Mouse (Mus musculus) embryo, embryonic 11 days (tissue): ENCODE measurements around the gene Hdgfl2.
A peak's percentile ranks its signal among the peaks of the same experiment; 100 is the strongest.

Source experiments
- DNase-seq: peaks from one replicate; pipeline ENCODE4 v3.0.0-alpha.2; 2015

The Hdgfl2 gene

DNA sequence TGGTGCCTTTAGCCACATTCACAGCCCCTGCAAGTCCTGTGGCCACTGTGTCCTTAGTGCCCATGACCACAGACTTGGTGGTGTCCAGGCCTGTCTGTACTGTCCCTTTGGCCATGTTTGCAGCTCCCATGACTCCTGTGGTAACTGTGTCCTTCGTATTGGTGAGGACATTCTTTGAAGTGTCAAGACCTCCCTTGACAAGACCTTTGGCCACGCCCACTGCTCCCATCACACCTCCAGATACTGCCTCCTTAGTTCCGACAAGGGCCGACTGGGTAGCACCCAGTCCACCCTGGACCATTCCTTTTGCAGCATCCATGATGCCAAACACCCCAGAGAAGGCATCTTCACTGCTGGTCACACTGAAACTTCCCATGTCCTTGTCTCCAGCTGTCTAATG, 27.5 kb downstream of the Hdgfl2 start:
- DNase-seq: no peak

DNA sequence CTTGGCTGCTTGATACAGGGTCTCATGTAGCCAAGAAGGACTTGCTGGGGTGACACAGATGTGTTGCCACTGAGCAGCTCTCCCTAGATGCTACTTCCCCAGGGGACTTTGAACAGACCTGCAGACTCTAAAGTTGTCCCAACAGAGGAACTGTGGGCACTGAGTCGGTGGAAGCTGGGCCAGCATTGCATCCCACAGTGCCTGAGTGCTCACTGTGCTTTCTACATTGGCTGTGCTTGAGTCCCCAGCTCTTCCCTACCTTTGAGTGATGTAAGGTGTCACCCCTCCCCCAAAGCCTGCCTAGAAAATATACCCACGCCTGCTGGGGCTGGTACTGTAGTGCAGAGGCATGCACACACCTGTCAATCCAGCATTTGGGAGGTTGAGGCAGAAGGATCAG, 28.3 kb downstream of the Hdgfl2 start:
- no peak for DNase-seq

DNA sequence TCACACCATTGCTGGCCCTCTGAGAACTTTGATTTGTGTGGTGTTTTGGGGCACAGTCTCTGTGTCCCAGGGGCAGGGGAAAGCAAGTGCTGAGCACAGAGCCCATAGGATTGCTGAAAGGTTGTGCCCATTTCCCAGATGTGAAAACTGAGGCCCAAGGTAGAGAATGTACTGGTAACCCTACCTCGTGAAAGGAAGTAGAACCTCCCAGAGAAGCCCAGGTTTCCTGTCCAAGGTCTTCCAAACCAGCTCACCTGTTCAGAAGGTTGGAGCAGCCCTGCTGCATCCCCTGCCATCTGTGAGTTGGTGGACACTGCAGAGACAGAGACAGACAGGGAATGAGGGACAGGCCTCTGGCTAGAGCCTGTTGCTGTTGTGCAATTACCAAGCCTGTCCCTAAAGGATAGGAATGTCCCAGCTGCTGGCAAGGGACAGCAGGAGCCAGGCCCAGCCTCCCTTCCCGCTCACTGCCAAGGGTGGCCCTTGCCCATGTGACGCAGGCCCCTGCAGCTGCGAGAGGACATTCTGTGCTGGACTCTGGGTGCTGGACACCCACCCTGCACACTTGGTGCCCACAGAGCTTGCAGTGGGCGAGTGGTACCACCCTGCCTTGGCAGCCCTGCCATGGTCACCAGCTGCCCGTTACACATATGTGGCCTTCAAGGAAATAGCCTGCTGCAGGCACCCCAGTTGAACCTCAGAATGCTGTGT, 29.1 kb downstream of the Hdgfl2 start:
- DNase-seq: no peak

DNA sequence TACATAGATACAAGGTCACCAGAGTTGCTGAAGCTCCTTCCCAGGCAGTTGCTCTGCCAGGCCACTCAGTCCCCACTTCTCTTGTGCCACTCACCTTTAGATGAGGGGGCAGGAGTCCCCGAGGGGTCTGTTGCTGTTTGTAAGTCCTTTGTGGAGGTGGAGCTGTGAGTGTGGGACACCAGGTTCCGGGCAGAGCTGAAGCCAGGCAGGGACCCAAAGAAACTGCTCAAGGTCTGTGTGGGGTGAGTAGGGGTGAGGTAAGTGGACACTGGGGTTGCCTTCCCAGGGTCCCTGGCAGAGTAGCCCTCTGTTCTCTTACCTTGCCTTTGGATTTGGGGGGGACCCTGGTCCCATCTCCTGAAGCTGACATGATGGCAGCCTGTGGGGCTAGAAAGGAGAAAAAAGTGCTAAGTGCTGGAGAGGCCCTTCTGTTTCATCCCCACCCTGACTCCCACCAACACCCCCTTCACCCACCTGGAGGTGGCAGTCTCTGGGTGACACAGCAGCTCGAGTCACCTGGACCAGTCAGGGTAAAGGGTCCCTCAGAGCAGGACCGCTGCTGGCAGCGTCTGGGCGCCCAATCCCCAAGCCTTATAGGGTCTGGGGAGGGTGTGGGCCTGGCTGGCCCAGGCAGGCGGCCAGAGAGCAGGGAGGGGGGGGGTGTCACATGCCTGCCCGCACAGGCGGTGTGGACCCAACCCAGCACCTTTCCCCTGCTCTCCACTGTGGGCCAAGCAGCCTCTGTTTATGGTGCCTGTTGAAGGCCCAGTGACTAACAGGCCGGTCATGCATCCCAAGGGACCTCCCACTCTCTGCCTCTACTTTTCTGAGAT, 30.0 kb downstream of the Hdgfl2 start, which contains the start of gene Plin4:
Gene Plin4 (minus strand): TSS at position 585 of the 833 bp plus-strand sequence.
- no peak for DNase-seq

DNA sequence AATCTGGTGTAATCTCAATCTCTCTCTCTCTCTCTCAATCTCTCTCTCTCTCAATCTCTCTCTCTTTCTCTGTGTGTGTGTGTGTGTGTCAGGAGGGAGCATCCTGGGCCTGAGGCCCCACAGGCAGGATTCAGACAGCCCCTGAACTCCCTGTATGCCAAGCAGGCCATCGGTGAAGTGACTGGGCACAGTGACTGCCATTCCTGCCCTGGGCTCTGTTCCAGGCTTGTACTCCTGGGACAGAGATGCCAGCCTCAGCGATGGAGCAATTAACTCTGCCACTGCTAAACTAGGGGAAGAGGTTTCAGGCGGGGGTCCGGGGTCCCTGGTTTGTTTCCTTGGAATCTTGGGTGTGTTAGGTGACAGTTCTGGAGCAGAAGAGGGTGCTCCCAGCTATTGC, 31.1 kb downstream of the Hdgfl2 start:
- DNase-seq: no peak

DNA sequence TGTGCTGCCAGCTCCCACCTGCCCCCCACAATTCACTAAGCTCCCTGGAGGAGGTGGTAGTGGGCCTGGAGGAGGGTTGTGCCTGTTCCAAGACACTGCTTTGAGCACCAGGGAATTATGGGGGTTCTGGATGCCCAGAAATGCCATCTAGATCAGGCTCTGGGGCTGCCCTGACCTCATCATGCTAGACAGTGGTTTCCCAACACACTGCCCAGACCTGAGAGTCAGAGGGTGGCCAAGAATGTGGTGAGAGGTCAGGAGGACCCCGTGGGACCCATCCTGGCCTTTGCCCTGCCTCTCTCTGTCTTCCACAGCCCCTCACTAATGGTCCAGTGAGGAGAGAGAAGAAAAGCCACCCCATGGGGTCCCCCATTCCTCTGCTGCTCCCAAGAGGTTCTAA, 31.6 kb downstream of the Hdgfl2 start:
- DNase-seq: no peak

DNA sequence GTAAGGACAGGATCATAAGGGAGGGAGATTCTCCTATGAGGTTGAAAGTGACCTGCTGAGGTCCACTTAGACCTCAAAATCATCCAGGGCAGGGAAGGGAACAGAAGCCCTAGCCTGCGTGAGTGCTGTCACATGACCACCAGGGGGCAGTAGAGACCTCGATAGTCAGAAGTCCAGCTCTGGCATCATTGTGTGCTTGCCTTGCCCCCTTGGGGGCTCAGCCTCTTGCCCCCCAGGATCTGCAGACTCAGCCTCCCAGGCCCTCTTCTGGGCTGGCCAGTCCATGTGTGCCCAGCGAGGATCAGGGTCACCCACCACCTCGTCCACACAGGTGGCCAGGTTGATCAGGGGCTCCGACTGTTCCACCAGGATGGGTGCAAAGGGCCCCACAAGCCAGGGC, 32.4 kb downstream of the Hdgfl2 start:
- peak; percentile 87 for DNase-seq

DNA sequence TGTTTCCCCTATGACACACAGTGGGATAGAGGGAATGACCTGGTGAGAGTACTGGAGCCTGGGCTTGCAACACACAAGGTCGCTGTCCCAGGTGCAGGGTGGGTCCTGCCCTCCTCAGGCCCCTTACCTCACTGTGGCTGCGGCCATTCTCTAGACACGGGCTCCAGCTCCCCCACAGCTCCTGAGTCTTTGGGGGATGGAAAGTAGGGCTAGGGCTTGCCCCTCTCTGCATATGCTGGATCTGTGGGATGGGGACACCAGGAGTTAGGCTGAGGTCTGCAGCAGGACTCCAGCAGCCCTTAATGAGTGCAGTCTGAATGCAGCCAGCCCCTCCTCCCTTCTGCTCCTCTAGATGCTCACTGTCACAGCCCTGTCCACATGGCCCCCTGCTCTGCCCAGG, 33.3 kb downstream of the Hdgfl2 start:
- DNase-seq: no peak

DNA sequence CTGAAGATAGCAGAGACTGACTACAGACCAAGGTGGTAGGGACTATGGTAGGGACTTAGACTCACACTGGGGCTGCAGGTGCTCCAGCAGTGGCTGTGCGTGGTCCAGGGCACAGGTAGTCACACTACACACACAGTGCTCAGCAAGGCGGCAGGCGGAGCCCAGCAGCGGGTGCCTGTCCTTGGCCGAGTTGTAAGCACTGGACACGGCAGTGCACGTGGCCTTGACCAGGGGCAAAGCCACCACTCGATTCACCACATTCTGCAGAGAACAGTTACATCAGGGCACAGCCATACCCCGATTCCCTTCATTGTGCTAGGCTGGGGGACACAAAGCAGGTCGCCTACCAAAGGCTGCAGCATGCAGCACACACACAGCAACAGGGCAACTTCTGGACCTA, 36.8 kb downstream of the Hdgfl2 start:
- no peak for DNase-seq

DNA sequence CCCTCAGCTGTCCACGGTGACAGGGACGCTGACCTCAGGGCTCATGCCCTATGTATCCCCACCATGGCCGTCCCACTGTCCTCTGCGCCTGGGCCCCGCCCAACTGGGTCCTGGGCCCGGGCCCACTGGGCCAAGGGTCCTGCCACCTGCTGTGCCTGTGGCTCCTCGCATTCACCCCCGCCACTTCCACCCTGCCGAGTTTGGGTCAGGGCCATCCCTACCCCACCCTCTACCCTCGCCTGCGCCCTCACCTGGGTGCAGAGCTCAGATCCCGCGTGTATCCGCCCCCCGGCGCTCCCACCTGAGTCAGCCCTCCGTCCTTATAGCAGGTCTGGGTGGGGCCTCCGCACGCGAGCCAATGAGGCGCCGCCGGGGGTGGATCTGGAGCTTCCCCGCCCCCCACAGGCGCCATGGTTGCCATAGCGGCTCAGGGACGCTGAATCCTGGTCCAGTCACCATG, 37.8 kb downstream of the Hdgfl2 start, which contains the start of gene Plin5:
Gene Plin5 (minus strand): TSS at position 346 of the 460 bp plus-strand sequence.
- DNase-seq: peak; percentile 81

DNA sequence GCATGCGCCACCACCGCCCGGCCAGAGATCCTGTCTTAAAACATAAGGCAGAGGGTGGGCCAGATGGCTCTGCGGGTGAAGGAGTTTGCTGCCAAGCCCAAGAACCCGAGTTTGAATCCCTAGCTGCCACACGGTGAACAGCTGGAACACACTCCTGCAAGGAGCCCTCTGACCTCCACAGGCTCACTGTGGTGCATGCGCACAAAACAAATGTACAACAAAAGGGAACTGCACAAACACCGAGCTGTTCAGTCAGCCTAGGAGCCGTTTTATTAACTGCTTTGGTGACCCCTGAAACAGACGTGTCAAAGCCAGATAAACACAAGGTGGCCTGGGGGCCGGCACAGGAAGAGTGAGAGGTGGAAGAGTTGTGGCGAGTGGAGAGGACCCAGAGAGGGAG, 40.0 kb downstream of the Hdgfl2 start:
- DNase-seq: no peak

DNA sequence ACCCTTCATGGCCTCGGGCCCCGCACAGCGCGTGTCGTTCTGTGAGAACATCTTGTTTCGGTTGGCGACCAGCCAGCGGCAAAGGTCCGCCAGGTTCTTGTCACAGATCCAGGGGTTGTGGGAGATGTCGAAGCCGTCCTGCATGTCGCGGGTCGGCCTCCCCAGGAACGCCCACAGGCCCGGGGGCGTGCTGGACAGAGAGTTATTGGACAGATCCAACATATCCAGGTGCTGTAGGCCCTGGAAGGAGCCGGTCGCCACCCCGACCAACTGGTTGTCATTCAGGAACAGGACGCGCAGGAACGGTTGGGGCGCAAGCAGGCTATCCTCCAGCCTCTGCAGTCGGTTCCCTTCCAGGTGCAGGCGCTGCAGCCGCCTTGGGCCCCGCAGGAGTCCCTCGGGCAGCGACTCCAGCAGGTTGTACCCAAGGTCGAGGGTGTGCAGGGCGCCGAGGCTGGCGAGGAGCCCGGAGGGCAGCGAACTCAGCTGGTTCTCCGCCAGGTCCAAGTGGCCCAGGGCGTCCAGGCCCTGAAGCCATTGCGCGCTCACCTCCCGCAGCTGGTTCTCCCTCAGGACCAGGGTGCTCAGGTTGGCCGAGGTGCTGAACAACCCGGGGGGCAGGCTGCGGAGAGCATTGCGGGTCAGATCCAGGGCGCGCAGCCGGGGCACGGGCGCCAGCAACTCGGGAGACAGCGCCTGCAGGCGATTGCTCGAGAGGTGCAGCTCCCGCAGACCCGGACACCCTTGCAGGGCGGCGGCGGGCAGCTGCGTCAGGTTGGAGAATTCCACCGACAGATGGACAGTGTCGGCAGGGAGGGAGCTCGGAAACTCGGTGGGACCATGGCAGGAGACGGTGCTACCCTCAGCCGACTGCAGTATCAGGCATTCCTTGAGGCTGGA, 40.8 kb downstream of the Hdgfl2 start:
- no peak for DNase-seq

DNA sequence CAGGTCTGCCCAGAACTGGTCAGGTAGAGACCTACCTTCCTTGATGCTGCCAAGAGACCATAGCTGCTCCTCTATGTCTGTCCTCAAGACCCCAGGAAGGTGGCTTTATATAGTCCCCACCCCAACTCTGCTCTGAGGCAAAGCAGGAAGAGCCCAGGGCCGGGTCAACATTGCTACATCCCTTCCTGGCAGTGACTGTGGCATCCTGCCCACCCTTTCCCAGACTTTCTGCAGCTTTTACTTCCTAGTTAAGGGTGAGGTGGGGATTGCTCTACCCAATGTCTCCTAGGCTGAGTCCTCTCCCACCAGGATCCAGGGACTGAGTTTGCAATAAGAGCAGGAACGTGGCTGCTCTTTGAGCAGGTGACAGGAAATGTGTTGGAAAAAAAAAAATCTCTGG, 42.4 kb downstream of the Hdgfl2 start, which contains the start of gene Lrg1:
Gene Lrg1 (minus strand): TSS at position 176 of the 400 bp plus-strand sequence.
- DNase-seq: no peak

DNA sequence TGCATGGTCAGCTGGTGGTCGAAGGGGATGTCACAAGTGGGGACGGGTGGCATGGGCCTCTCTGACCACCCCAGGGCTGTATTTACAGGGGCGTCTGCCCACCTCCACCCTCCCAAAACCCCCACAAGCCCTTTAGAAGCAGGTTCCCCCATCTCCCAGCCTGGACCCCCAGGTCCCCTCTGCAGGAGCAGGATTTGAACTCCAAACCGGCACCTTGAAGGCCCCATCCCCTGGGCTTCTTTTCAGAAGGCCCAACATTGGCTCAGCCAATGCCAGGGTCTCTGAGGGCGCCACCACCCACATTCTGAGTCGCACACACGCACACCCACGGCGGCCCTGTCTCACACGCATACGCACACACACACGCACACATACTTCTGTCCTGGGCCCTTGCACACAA, 43.7 kb downstream of the Hdgfl2 start:
- no peak for DNase-seq

DNA sequence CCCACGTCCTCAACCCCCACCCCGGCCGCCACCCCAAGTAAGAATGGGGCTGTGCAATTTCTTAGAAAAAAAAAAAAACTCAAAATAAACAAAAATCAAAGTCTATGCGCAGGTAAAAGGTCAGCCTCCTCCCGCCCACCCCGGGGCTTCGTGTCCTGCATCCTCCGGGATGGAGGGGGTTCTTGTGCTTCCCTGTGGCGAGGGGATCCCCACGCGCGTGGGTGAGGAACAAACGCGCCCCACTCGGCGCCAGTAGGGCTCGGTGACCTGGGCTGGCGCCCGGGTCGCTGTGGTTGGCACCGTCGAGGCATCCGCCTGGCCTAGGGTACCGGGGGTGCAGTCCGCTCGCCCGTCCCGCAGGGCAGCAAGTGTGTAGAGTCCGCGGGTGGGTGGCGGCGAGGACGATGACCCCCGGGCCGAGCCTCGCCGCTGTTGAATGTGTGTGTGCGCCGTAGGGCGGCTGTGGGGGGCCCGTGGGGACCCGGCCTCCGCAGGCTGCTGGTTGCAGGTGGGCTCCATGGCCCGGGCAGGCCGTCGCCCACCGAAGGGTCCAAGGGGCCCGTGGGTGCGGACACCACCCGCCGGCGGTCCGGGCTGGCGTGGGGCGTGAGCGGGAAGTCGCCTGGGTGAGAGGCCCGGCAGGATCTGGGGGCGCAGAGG, 44.4 kb downstream of the Hdgfl2 start:
- DNase-seq: no peak

DNA sequence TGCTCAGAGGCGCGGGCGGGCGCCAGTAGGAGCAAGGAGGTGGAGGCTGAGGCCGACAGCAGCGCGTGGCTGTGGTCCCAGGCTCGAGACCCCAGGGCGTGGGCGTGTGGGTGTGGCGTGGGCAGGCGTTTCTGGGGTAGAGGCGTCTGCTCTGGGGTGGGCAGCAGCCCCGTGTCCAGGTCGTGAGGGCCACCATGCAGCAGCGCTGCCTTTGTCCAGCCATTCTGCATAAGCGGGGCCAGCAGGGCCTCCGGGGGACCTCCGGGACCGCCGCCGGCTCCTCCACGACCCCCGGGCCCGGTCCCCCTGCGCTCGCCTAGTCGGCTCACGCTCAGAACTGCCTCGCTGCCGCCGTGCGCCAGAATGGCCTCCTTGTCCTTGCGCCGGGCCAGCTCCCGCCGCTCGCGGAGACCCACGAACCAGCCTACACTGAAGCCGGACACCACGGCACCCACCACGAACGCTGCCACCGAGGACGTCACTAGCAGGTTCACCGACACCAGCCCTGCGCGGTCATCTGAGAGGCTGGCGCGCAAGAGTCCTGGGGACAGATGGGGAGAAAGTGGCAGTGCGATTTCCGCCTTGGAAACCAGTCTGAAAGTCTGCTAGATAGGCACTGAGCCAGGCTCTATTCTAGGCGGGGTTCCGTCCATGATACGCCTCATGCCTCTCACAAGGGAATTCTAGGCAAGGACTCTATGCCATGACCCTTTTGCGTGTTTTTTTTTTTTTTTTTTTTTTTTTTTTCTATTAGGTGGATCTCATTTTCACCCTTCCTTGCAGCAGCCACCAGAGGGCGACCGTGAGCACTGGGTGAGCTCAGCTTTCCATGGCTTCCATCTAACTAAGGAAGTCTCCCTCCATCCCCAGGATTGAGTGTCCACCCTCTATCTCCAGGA, 45.2 kb downstream of the Hdgfl2 start:
- DNase-seq: peak; percentile 73

DNA sequence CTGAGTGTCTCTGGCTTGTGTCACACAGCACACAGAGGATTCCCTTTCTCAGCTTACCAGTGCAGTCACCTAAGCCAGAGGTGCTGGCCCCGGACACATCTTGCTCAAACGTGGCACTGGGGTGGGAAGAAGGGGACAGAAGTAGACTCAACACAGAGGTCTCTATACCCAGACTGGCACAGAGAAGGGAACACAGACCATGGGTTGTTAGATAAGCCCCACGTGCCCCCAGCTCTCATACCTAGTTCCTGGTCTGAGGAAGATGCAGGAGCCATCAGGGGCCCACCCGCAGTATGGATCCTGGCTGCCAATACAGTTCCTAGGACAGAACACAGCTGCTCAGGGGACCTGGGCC, 45.8 kb downstream of the Hdgfl2 start:
- DNase-seq: no peak

DNA sequence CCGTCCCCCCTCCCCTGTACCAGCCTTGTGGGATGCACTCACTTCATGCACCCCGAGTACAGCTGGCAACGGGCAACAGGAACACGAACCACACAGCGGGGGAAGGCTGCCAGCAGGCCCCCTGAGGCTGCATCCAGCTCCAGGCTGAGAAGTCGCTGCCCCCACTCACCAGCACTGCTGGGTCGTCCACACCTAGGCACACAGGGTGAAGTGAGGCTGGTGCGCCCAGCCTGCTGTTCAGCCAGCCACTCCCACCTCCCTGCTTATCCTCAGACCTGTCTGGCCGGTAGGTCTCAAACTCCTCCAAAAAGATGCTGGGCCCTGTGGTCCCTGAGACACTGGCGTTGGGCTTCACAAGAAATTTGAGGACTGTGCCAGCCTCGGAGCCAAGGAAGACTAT, 46.7 kb downstream of the Hdgfl2 start:
- DNase-seq: no peak

DNA sequence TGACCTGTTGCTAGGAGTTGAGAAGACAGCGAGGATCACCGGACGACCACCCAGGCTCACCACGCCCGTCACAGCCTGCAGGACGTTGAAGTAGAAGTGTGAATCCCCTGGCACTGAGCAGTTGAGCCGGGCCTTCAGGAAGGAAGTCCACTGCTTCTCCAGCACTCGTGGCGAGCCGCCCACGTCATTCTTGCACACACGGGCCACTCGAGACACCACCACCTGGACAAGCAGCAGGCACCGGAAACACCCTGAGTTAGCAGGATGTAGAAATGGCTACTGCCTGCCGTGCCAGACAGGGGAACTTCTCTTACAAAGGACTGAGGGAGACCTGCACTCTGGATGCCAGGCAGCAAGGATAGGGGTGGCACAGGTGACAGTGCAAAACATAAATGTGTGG, 48.8 kb downstream of the Hdgfl2 start:
- DNase-seq: no peak

DNA sequence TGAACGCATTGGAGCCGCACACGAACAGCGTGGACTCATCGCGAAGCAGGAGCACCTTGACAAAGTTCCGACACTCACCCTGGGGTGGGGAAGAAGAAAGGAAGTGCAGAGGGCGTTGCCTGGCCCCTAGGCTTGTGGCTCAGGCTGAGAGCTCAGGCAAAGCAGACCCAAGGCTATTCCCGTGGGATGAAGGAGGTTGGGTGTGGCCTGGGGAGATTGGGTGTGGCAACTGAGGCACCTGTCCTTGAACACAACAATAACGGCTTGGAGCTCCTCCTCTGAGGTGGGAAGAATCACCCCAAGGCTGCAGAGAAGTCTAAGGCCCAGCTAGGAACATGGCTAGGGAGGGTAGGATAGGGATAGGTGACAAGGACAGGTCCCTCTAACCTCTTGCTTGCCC, 51.7 kb downstream of the Hdgfl2 start:
- no peak for DNase-seq

DNA sequence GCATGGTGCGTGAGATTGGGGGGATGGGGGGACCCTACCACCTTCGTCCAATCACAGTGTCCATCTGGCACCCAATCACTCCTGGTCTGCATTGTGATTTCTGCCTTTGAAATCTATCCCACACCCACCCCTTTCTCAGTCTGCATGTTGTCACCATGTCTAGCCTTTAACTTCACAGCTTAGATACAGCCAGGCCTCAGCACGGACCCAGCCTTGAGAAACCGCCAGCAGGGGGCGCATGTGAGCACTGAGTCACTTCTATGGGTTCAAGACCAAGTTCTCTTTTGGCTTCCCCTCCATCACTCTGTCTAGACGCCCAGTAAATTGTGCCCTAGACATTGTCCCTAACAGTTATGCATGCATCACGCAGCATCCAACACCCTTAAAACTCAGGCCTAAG, 52.4 kb downstream of the Hdgfl2 start:
- DNase-seq: peak; percentile 52
